Mouse (Mus musculus) MEL (cell line): Measurements from ENCODE around the gene Pde10a. TPM values are rescaled to one million over a fixed set of nuclear protein-coding genes. Genes with fewer than 3 reads are reported as not detected.

Experiments used
- DNase-seq: peaks from one replicate; pipeline ENCODE4 v3.0.0; 2011; ENCODE audit warnings: low read depth, low spot score
- H3K27ac ChIP-seq: 2 replicates; pipeline ENCODE4 v1.5.1; 2012; ENCODE audit warnings: low read depth, mild to moderate bottlenecking, control low read depth, low read length, moderate library complexity; ENCODE audit not compliant: control insufficient read depth
- H3K27me3 ChIP-seq, 2 experiments: fragments of 150-350 bp in 1 of 2; sonication (generic) in 1 of 2; 2 replicates each; pipeline ENCODE4 v1.6.1; 2012; ENCODE audit warnings: low read length in 2 of 2, mild to moderate bottlenecking in 2 of 2, improper control_type of control experiment in 1 of 2, moderate library complexity in 1 of 2; ENCODE audit not compliant: insufficient read depth in 2 of 2, control insufficient read depth in 1 of 2
- H3K36me3 ChIP-seq, 2 experiments: 2 replicates each; pipeline ENCODE4 v1.6.1; 2012 to 2014; ENCODE audit warnings: low read length in 2 of 2, improper control_type of control experiment in 1 of 2, inconsistent platforms in 1 of 2, mild to moderate bottlenecking in 1 of 2; ENCODE audit not compliant: insufficient read depth in 2 of 2, control insufficient read depth in 1 of 2
- H3K4me1 ChIP-seq, 2 experiments: fragments of 150-350 bp in 1 of 2; sonication (generic) in 1 of 2; 2 replicates each; pipeline ENCODE4 v1.6.1; 2012; ENCODE audit warnings: low read length in 2 of 2, improper control_type of control experiment in 1 of 2, mild to moderate bottlenecking in 1 of 2; ENCODE audit not compliant: insufficient read depth in 2 of 2, control insufficient read depth in 1 of 2
- H3K4me3 ChIP-seq, 2 experiments: fragments of 150-350 bp in 1 of 2; sonication (generic) in 1 of 2; 2 replicates each; pipeline ENCODE4 v1.5.1; 2012; ENCODE audit warnings: low read depth in 2 of 2, low read length in 2 of 2, mild to moderate bottlenecking in 2 of 2, moderate library complexity in 2 of 2, control low read depth in 1 of 2, improper control_type of control experiment in 1 of 2; ENCODE audit not compliant: control insufficient read depth in 1 of 2, insufficient read depth in 1 of 2
- H3K79me2 ChIP-seq: 2 replicates; pipeline ENCODE4 v1.6.1; 2012; ENCODE audit warnings: mild to moderate bottlenecking, low read length, moderate library complexity; ENCODE audit not compliant: control insufficient read depth, poor library complexity, insufficient read depth
- H3K9ac ChIP-seq: 2 replicates; pipeline ENCODE4 v1.6.1; 2012; ENCODE audit warnings: low read depth, mild to moderate bottlenecking, control low read depth, low read length, moderate library complexity; ENCODE audit not compliant: control insufficient read depth, poor library complexity, severe bottlenecking
- H3K9me3 ChIP-seq: fragments of 150-350 bp; sonication (generic); replicated peaks from 2 replicates; pipeline ENCODE4 v1.6.1; 2012; ENCODE audit warnings: mild to moderate bottlenecking, low read length, improper control_type of control experiment, moderate library complexity; ENCODE audit not compliant: insufficient read depth
- BHLHE40 ChIP-seq: IDR thresholded peaks from 2 replicates; pipeline ENCODE4 v1.6.1; 2012; ENCODE audit warnings: low read depth, mild to moderate bottlenecking, inconsistent platforms, low read length, improper control_type of control experiment, borderline replicate concordance
- ELF1 ChIP-seq: IDR thresholded peaks from 2 replicates; pipeline ENCODE4 v1.6.1; 2014; ENCODE audit warnings: low read depth, mild to moderate bottlenecking, inconsistent platforms, low read length, improper control_type of control experiment, moderate library complexity
- HCFC1 ChIP-seq: IDR thresholded peaks from 2 replicates; pipeline ENCODE4 v1.6.1; 2012; ENCODE audit warnings: low read depth, mild to moderate bottlenecking, inconsistent platforms, low read length, improper control_type of control experiment, moderate library complexity
- JUND ChIP-seq: IDR thresholded peaks from 2 replicates; pipeline ENCODE4 v1.6.1; 2011; ENCODE audit warnings: low read depth, mild to moderate bottlenecking, improper control_type of control experiment, low read length
- KAT2A ChIP-seq: conservative IDR thresholded peaks from 2 replicates; pipeline ENCODE4 v1.6.1; 2012; ENCODE audit warnings: low read depth, low read length, improper control_type of control experiment, inconsistent platforms
- MAFK ChIP-seq: IDR thresholded peaks from 2 replicates; pipeline ENCODE4 v1.6.1; 2011; ENCODE audit warnings: low read depth, mild to moderate bottlenecking, low read length, improper control_type of control experiment, borderline replicate concordance
- MAX ChIP-seq: IDR thresholded peaks from 2 replicates; pipeline ENCODE4 v1.6.1; 2011; ENCODE audit warnings: low read length, improper control_type of control experiment
- POLR2A ChIP-seq, 2 experiments: IDR thresholded peaks; 2 replicates each; pipeline ENCODE4 v1.6.1; 2011 to 2012; ENCODE audit warnings: low read length in 2 of 2, mild to moderate bottlenecking in 2 of 2, control low read depth in 1 of 2, improper control_type of control experiment in 1 of 2, low read depth in 1 of 2, moderate library complexity in 1 of 2; ENCODE audit not compliant: control insufficient read depth in 1 of 2, insufficient read depth in 1 of 2, poor library complexity in 1 of 2
- RAD21 ChIP-seq: IDR thresholded peaks from 2 replicates; pipeline ENCODE4 v1.6.1; 2011; ENCODE audit warnings: mild to moderate bottlenecking, low read depth, low read length, improper control_type of control experiment
- SIN3A ChIP-seq: IDR thresholded peaks from 2 replicates; pipeline ENCODE4 v1.6.1; 2012; ENCODE audit warnings: low read length, improper control_type of control experiment, inconsistent platforms
- TAL1 ChIP-seq: IDR thresholded peaks from 2 replicates; pipeline ENCODE4 v1.6.1; 2012; ENCODE audit warnings: mild to moderate bottlenecking, inconsistent platforms, low read length, moderate library complexity, mixed read lengths
- TBP ChIP-seq: IDR thresholded peaks from 2 replicates; pipeline ENCODE4 v1.8.0; 2011; ENCODE audit warnings: low read depth, low read length, improper control_type of control experiment
- TCF12 ChIP-seq: IDR thresholded peaks from 2 replicates; pipeline ENCODE4 v1.6.1; 2014; ENCODE audit warnings: low read depth, mild to moderate bottlenecking, inconsistent platforms, low read length, improper control_type of control experiment, moderate library complexity
- USF1 ChIP-seq: IDR thresholded peaks from 2 replicates; pipeline ENCODE4 v1.6.1; 2014; ENCODE audit warnings: low read depth, mild to moderate bottlenecking, inconsistent platforms, low read length, improper control_type of control experiment, moderate library complexity
- ZC3H11A ChIP-seq: IDR thresholded peaks from 2 replicates; pipeline ENCODE4 v1.6.1; 2012; ENCODE audit warnings: low read depth, mild to moderate bottlenecking, inconsistent platforms, low read length, improper control_type of control experiment
- ZKSCAN1 ChIP-seq: IDR thresholded peaks from 2 replicates; pipeline ENCODE4 v1.6.1; 2012; ENCODE audit warnings: low read depth, mild to moderate bottlenecking, inconsistent platforms, low read length, improper control_type of control experiment, moderate library complexity
- ZNF384 ChIP-seq: IDR thresholded peaks from 2 replicates; pipeline ENCODE4 v1.6.1; 2012; ENCODE audit warnings: low read depth, mild to moderate bottlenecking, inconsistent platforms, low read length, improper control_type of control experiment
- polyA plus RNA-seq, 2 experiments: library from polyadenylated mRNA; stranded (reverse) in 1 of 2; unstranded in 1 of 2; fragments of >175 nt in 1 of 2; fragments of >200 nt in 1 of 2; gene quantifications; 2 replicates each; pipeline versions ENCODE4 v1.2.1 to v1.2.4; 2012; ENCODE audit warnings: low replicate concordance in 2 of 2, low read depth in 1 of 2; ENCODE audit not compliant: insufficient read length in 2 of 2, insufficient read depth in 1 of 2, missing spikeins in 1 of 2
- total RNA-seq: library from RNA; depleted of rRNA; stranded (reverse); fragments of 300-350 nt; gene quantifications from 2 replicates; pipeline ENCODE4 v1.2.3, GENCODE M21; 2012

Gene Pde10a
- total and polyA plus RNA-seq, 3 experiments: 3.1 to 6.9 TPM; not detected in 1

DNA sequence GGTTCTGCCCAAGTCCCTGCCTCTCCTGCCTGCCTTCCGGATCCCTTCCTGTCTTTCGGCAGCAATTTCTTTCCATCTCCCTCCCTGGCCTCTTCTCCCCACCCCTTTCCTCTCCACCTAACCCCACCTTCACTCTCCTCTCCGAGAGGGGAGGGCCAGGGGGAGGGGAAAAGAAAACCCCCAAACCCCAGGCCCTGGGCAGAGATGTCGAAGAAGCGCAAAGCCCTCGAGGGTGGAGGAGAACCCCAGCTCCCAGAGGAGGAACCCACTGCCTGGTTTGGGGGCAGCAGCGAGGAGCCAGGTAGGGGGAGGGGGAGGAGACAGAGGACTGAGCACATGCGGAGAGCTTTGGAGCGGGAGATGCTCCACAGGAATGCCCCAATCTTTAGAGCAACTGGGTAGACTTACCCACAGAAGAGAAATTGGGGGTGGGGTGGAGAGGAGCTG is 1.7 kb downstream of the Pde10a start:
- Histone ChIP-seq H3K36me3 (no peaks in the 10 kb centered on the region), H3K79me2 (no peaks in the 10 kb centered on the region), H3K4me3 (no peak overlapping the region), H3K4me1 (no peaks in the 10 kb centered on the region), H3K9ac (no peak overlapping the region), H3K27me3 (no peaks in the 10 kb centered on the region), H3K27ac (no peak overlapping the region), H3K9me3 (no peaks in the 10 kb centered on the region)
- TF ChIP-seq KAT2A (no peak), USF1 (no peak), POLR2A (IDR thresholded peaks at IDR 0.05; ENCODE audit: control insufficient read depth in 1 of 2, insufficient read depth in 1 of 2, low read depth in 1 of 2, low read length in 2 of 2, poor library complexity in 1 of 2) (no peak), HCFC1 (no peak), SIN3A (no peak), ZC3H11A (no peak), ZKSCAN1 (no peak)
- DNase-seq: no peak

DNA sequence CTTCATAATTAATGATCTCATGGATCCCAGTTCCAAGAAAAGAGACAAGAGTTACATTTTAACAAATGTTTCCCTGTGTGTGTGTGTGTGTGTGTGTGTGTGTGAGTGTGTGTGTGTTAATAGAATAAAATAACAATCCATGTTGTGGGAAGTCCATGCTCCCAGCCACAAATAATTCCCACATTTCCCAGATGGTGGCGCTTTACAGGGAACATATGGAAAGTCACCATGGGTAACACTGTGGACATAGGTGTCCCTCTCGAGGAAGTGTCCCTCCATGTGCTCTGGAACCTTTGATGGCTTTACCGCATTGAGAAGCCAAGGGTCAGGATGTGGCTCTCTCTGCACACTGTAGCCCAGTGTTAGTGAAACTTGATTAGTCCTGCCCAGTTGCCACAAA is 3.5 kb downstream of the Pde10a start:
- no peak overlapping the region for H3K9ac ChIP-seq
- H3K79me2 ChIP-seq: no peaks in the 10 kb centered on the region
- no peak for DNase-seq
- H3K9me3 ChIP-seq: no peaks in the 10 kb centered on the region
- no peaks in the 10 kb centered on the region for H3K36me3 ChIP-seq
- H3K4me3 ChIP-seq: no peak overlapping the region
- H3K27ac ChIP-seq: no peak overlapping the region
- no peaks in the 10 kb centered on the region for H3K4me1 ChIP-seq
- no peaks in the 10 kb centered on the region for H3K27me3 ChIP-seq
- TF ChIP-seq TAL1 (no peak), MAX (no peak)

DNA sequence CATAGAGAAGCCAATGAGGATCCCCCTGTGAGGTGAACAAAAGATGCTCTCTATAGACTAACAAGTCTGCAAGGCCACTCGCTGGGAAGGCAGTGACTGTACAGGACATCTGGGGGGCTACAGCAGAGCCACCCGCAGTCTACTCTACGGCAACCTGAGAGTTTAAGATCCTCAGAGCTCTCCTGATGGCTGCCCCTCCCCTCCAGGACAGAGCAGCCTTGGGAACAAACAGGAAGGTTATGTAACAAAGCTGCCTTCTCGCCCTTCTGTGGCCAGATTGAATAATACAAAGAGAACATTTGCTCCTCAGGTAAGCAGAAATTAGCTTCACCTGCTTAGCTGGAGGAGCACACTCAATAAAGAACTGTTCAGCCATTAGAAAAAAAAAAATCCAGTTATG is 7.4 kb downstream of the Pde10a start:
- H3K36me3 ChIP-seq: no peaks in the 10 kb centered on the region
- no peak overlapping the region for H3K4me3 ChIP-seq
- DNase-seq: no peak
- H3K79me2 ChIP-seq: no peaks in the 10 kb centered on the region
- no peaks in the 10 kb centered on the region for H3K9me3 ChIP-seq
- H3K4me1 ChIP-seq: no peaks in the 10 kb centered on the region
- TF ChIP-seq POLR2A (IDR thresholded peaks at IDR 0.05; ENCODE audit: control insufficient read depth in 1 of 2, insufficient read depth in 1 of 2, low read depth in 1 of 2, low read length in 2 of 2, poor library complexity in 1 of 2): no peak
- no peak for TF ChIP-seq JUND
- TF ChIP-seq MAFK: no peak
- no peak for TF ChIP-seq ZNF384
- TF ChIP-seq TCF12: no peak
- TF ChIP-seq SIN3A: no peak
- TF ChIP-seq TBP: no peak
- TF ChIP-seq RAD21: no peak
- no peak for TF ChIP-seq BHLHE40
- TF ChIP-seq ELF1: no peak
- TF ChIP-seq USF1: no peak
- no peak for TF ChIP-seq MAX
- H3K27ac ChIP-seq: no peak overlapping the region
- H3K27me3 ChIP-seq: no peaks in the 10 kb centered on the region; a peak in 1 of 4 replicates
- no peak overlapping the region for H3K9ac ChIP-seq
